Mouse (Mus musculus): ENCODE data around the gene Slc35e3. TPM values are rescaled to one million over a fixed set of nuclear protein-coding genes. Genes with fewer than 3 reads are reported as not detected.

Slc35e3 gene
- polyA plus RNA-seq, 2 experiments, result 1.3 to 1.7 TPM

GRCm38 (mm10) chr10:117769541-117770285 lies 23.5 kb upstream of the Slc35e3 start:
- TF ChIP-seq CTCF (IDR thresholded peaks at IDR 0.05; ENCODE audit: low read depth) (no peak), EP300 (IDR thresholded peaks at IDR 0.05; ENCODE audit: low read depth) (no peak)
- no peak for ATAC-seq (ENCODE audit: insufficient read depth)
- Histone ChIP-seq H3K27me3 (ENCODE audit: control insufficient read depth, insufficient read depth, low read length) (no peaks in the 10 kb centered on the region), H3K9me3 (ENCODE audit: control insufficient read depth, low read length) (no peaks in the 10 kb centered on the region), H3K4me2 (ENCODE audit: low read depth) (no peak overlapping the region), H3K4me1 (replicated peaks; ENCODE audit: control insufficient read depth in 2 of 2, insufficient read depth in 2 of 2, low read length in 1 of 2) (no peaks in the 10 kb centered on the region), H3K4me3 (ENCODE audit: insufficient read depth in 1 of 2, low read depth in 2 of 2, low read length in 2 of 2) (no peak overlapping the region), H3K36me3 (replicated peaks; ENCODE audit: control insufficient read depth, insufficient read depth, low read depth) (peaks cover 73% of the 10 kb centered on the region), H3K27ac (no peak overlapping the region), H3K9ac (replicated peaks) (no peak overlapping the region)
- DNase-seq (ENCODE audit: low read depth in 3 of 3, low spot score in 3 of 3), result no peak
- WGBS (ENCODE audit: insufficient replicate concordance), result 85% methylated on average over 9 of the region's 9 CpGs

- 84% methylated on average over 7 of the region's 7 CpGs for WGBS (ENCODE audit: insufficient replicate concordance)
- no peak for DNase-seq (ENCODE audit: low read depth in 3 of 3, low spot score in 3 of 3)
- H3K36me3 ChIP-seq (replicated peaks; ENCODE audit: control insufficient read depth, insufficient read depth, low read depth), result peaks cover 69% of the 10 kb centered on the region
These were observed 21.9 kb upstream of the Slc35e3 start for GRCm38 (mm10) chr10:117768141-117768440.

GRCm38 (mm10) chr10:117767286-117768140 lies 21.3 kb upstream of the Slc35e3 start:
- Histone ChIP-seq H3K9me3 (ENCODE audit: control insufficient read depth, low read length) (no peaks in the 10 kb centered on the region), H3K27ac (no peak overlapping the region), H3K9ac (replicated peaks) (no peak overlapping the region), H3K4me3 (ENCODE audit: insufficient read depth in 1 of 2, low read depth in 2 of 2, low read length in 2 of 2) (no peak overlapping the region), H3K36me3 (replicated peaks; ENCODE audit: control insufficient read depth, insufficient read depth, low read depth) (peaks cover 66% of the 10 kb centered on the region), H3K4me1 (replicated peaks; ENCODE audit: control insufficient read depth in 2 of 2, insufficient read depth in 2 of 2, low read length in 1 of 2) (no peaks in the 10 kb centered on the region), H3K4me2 (ENCODE audit: low read depth) (no peak overlapping the region), H3K27me3 (ENCODE audit: control insufficient read depth, insufficient read depth, low read length) (no peaks in the 10 kb centered on the region)
- TF ChIP-seq EP300 (IDR thresholded peaks at IDR 0.05; ENCODE audit: low read depth) (no peak), CTCF (IDR thresholded peaks at IDR 0.05; ENCODE audit: low read depth) (no peak)
- no peak for ATAC-seq (ENCODE audit: insufficient read depth)
- no peak for DNase-seq (ENCODE audit: low read depth in 3 of 3, low spot score in 3 of 3)
- WGBS (ENCODE audit: insufficient replicate concordance), result 83% methylated on average over 10 of the region's 10 CpGs

More at GRCm38 (mm10) chr10:117768141-117768440, 21.9 kb upstream of the Slc35e3 start:
- Histone ChIP-seq H3K9me3 (ENCODE audit: control insufficient read depth, low read length) (no peaks in the 10 kb centered on the region), H3K9ac (replicated peaks) (no peak overlapping the region), H3K4me1 (replicated peaks; ENCODE audit: control insufficient read depth in 2 of 2, insufficient read depth in 2 of 2, low read length in 1 of 2) (no peaks in the 10 kb centered on the region), H3K27me3 (ENCODE audit: control insufficient read depth, insufficient read depth, low read length) (no peaks in the 10 kb centered on the region), H3K27ac (no peak overlapping the region), H3K4me2 (ENCODE audit: low read depth) (no peak overlapping the region), H3K4me3 (ENCODE audit: insufficient read depth in 1 of 2, low read depth in 2 of 2, low read length in 2 of 2) (no peak overlapping the region)
- no peak for ATAC-seq (ENCODE audit: insufficient read depth)
- TF ChIP-seq CTCF (IDR thresholded peaks at IDR 0.05; ENCODE audit: low read depth) (no peak), EP300 (IDR thresholded peaks at IDR 0.05; ENCODE audit: low read depth) (no peak)

GRCm38 (mm10) chr10:117766896-117767160 lies 20.7 kb upstream of the Slc35e3 start:
- Histone ChIP-seq H3K27ac (no peak overlapping the region), H3K27me3 (ENCODE audit: control insufficient read depth, insufficient read depth, low read length) (no peaks in the 10 kb centered on the region), H3K4me3 (ENCODE audit: insufficient read depth in 1 of 2, low read depth in 2 of 2, low read length in 2 of 2) (no peak overlapping the region), H3K9me3 (ENCODE audit: control insufficient read depth, low read length) (no peaks in the 10 kb centered on the region), H3K4me1 (replicated peaks; ENCODE audit: control insufficient read depth in 2 of 2, insufficient read depth in 2 of 2, low read length in 1 of 2) (no peaks in the 10 kb centered on the region), H3K36me3 (replicated peaks; ENCODE audit: control insufficient read depth, insufficient read depth, low read depth) (peaks cover 67% of the 10 kb centered on the region), H3K4me2 (ENCODE audit: low read depth) (no peak overlapping the region), H3K9ac (replicated peaks) (no peak overlapping the region)
- ATAC-seq (ENCODE audit: insufficient read depth) (no peak), DNase-seq (ENCODE audit: low read depth in 3 of 3, low spot score in 3 of 3) (no peak)
- TF ChIP-seq EP300 (IDR thresholded peaks at IDR 0.05; ENCODE audit: low read depth) (no peak), CTCF (IDR thresholded peaks at IDR 0.05; ENCODE audit: low read depth) (no peak)
- 82% methylated on average over 5 of the region's 5 CpGs for WGBS (ENCODE audit: insufficient replicate concordance)

GRCm38 (mm10) chr10:117766111-117766895 lies 20.1 kb upstream of the Slc35e3 start:
- WGBS (ENCODE audit: insufficient replicate concordance), result 87% methylated on average over 16 of the region's 16 CpGs
- Histone ChIP-seq H3K27me3 (ENCODE audit: control insufficient read depth, insufficient read depth, low read length) (no peaks in the 10 kb centered on the region), H3K27ac (no peak overlapping the region), H3K9me3 (ENCODE audit: control insufficient read depth, low read length) (no peaks in the 10 kb centered on the region), H3K9ac (replicated peaks) (no peak overlapping the region), H3K36me3 (replicated peaks; ENCODE audit: control insufficient read depth, insufficient read depth, low read depth) (peaks cover 68% of the 10 kb centered on the region), H3K4me1 (replicated peaks; ENCODE audit: control insufficient read depth in 2 of 2, insufficient read depth in 2 of 2, low read length in 1 of 2) (no peaks in the 10 kb centered on the region), H3K4me2 (ENCODE audit: low read depth) (no peak overlapping the region), H3K4me3 (ENCODE audit: insufficient read depth in 1 of 2, low read depth in 2 of 2, low read length in 2 of 2) (no peak overlapping the region)
- DNase-seq (ENCODE audit: low read depth in 3 of 3, low spot score in 3 of 3), result no peak
- no peak for ATAC-seq (ENCODE audit: insufficient read depth)
- TF ChIP-seq EP300 (IDR thresholded peaks at IDR 0.05; ENCODE audit: low read depth) (no peak), CTCF (IDR thresholded peaks at IDR 0.05; ENCODE audit: low read depth) (no peak)
